Mouse (Mus musculus) erythroblast, embryonic 14.5 days (primary cell): Measurements from ENCODE around the gene Wdr82.

Source experiments
- GATA1 ChIP-seq: IDR thresholded peaks from 2 replicates; pipeline ENCODE4 v1.6.1; 2012; ENCODE audit warnings: low read length, inconsistent platforms, mixed read lengths
- TAL1 ChIP-seq: IDR thresholded peaks from 3 replicates; pipeline ENCODE4 v1.6.1; 2012; ENCODE audit warnings: low read length, inconsistent platforms, mixed read lengths

DNA sequence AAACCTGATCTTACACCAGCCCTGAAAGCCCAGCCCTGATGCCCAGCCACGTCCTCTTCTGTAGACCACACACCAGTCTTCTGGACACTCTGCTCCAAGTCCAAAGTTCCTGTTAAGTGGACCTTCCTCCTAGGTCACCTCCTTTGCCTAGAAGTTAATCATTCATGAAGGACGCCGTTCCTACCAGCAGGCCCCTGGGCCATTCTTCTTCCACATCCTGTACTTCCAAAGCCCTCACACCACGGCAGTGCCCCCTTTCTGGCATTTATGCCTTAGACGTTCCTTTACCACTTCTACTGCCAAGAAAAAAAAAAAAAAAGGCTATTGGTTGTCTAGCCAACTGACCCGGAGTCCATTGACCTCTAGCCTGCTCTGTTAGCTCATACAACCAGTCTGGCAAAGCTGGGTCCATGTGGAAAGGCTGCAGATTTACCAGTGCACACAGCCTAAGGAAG, 12.7 kb upstream of the Wdr82 start, which contains the start of gene Glyctk:
- no peak for TF ChIP-seq GATA1
- no peak for TF ChIP-seq TAL1
